Mouse (Mus musculus): ENCODE data around the gene Wdr95. TPM values are rescaled to one million over a fixed set of nuclear protein-coding genes. Genes with fewer than 3 reads are reported as not detected.

The Wdr95 gene
- polyA plus RNA-seq, 3 experiments from 2014 or later = 3.0 TPM; not detected in 2

DNA sequence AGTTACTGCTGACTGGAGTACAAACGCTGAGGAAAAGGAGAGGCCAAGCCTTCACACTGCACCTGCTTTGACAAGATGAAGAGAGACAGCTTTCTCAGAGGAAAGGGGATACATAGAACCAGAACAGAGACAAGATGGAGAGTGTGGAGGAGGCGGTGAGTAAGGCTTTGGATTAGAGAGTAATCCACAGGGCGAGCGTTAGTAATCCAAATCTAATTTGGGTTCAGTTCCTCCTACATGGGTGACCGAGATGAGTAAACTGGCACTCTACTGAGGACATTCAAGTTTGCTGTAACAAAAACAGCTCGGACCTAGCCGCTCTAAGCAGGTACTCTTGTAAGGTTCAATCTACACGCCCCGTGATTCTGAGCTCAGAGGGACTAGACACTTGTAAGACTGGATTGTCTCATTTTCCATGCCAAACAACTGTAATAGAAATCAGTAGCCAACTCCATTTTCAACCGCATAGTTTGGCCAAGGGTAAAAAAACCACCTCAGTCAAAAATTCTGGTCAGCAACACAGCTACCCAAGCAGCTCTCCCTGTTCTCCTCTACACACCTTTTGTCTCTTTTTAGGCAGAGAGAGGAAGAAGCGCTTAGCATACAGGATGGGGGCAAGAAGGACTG lies 106.0 kb downstream of the Wdr95 start:
- no peak for ATAC-seq

- ATAC-seq = no peak
Measured at GRCm38 (mm10) chr5:149635556-149635955, 107.1 kb downstream of the Wdr95 start.

- ATAC-seq = peak; percentile 88
Measured at GRCm38 (mm10) chr5:149636075-149636920, 107.8 kb downstream of the Wdr95 start, which contains the start of gene Hsph1. Gene Hsph1 (minus strand): TSS chr5:149636376.

DNA sequence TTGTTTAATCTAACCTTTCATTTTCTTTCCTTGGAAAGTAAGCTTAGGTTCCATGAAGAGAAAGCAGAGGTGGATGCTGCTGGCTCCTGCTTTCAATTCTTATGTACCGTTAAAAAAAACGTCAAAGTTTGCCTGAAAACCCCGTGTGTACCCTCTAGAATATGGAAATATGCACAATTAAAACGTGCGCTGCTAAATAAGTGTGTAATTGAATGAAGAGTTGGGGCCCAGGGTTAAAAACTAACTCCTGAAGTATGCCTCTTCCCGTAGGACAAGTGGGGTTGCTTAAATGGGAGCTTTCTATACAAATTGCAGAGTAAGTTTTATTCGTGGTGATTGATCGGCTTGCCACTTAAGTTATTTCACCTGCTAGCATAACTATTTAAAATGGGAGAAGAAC lies 108.8 kb downstream of the Wdr95 start:
- no peak for ATAC-seq

GRCm38 (mm10) chr5:149641277-149641892 lies 112.9 kb downstream of the Wdr95 start:
- ATAC-seq = no peak

GRCm38 (mm10) chr5:149642366-149642765 lies 113.9 kb downstream of the Wdr95 start:
- no peak for ATAC-seq

- ATAC-seq = no peak
Measured at GRCm38 (mm10) chr5:149642783-149643509, 114.5 kb downstream of the Wdr95 start.

GRCm38 (mm10) chr5:149647367-149648115 lies 119.1 kb downstream of the Wdr95 start:
- ATAC-seq = no peak

DNA sequence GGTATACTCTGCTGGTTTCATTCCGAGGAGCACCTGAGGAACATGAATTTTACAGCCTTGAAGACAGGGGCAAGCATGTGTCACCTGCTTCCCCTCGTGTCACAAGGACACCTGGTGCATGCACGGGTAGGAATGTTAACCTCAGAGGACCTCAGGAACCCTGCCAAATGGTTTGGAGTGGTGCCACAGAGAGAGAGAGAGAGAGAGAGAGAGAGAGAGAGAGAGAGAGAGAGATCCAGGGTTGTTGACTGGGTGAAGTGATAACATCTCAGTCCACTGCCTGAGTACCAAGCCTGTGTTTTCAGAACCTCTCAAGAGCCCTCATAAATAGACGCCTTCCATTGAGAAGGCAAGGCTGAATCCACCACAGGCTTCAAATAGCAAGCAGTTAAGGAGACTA lies 119.7 kb downstream of the Wdr95 start:
- ATAC-seq = no peak

DNA sequence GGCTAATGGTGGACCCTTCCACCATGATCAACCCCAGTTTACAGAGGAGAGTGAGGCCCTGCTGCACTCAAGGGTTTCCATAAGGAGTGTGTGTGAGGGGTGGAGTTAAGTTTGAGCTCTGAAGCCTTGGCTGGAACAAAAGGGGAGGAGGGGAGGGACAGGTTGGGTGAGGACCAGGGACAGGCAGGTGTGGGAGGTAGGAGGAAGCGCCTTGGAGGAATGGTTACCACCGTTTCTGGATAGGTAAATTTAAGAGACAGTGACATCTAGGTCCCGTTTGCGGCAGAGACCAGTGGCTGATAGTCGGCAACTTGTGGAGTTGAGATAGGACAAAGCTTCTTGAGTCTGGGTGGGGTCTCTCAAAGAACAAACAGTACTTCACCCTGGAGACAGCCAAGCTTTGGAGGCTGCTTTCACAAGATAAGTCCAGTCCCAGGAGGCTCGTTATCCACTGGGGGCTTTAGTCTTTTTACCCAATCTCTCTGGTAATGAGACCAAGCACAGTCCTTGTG lies 120.5 kb downstream of the Wdr95 start:
- ATAC-seq = no peak

DNA sequence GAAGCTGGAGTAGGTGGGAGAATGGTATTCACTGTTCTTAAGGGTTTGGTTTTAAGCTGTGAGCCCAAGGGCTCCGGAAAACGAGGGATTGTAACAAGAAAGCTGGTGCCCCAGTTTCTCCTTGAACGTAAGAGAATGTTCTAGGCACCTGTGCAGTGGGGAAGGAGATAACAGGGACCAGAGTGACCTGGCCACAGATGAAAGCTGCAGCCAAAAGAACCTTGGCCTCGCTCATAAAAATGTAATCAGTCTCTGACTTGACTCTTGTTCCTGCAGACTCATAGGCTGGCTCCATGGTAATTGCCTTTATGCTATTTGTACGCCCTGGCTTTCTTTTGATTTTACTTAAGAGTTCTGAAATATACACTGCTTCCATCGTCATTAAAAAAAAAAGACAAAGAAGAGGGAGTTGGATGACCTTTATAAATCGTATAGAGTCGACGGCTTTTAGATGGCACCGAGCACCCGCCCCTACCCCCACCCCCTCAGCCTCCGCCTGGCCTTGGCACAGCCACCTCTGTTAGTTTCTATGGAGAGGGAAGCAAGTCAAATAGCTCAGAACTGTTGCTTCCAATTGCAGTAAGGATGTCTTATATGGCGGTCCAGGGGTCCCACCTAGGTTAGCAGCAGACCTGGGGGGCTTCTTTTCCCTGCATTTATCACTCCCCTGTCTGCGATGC lies 121.2 kb downstream of the Wdr95 start:
- ATAC-seq = no peak

DNA sequence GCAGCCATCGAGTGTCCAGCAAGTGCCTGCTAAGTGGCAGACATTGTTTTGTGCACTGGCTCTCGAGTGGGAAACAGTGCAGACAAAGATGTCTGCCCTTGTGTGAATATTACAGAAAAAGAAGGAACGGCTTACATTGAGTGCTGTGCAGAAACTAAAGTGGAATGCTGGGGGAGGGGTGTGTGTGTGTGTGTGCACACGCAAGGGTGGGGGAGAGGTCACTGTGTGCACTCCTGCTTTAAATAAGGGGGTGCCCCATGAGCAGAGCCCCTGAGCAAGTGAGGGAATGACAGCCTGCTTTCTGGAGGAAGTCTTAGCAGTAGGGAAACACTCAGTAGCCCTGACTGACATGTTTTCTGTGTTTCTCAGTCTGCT lies 121.7 kb downstream of the Wdr95 start:
- ATAC-seq = no peak

- no peak for ATAC-seq
Measured at GRCm38 (mm10) chr5:149655636-149656035, 127.2 kb downstream of the Wdr95 start.

DNA sequence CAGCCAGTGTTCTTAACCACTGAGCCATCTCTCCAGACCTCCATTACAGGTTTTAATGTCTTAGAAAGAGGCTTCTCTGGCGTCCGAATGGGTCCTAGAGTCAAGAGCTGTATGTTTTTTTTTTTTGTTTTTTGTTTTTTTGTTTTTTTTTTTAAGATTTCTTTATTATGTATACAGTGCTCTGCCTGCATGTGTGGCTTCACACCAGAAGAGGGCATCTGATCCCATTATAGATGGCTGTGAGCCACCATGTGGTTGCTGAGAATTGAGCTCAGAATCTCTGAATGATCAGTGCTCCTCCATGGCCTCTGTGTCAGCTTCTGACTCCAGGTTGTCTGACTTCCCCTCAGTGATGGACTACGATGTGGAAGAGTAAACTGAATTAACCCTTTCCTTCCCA lies 129.5 kb downstream of the Wdr95 start:
- no peak for ATAC-seq

DNA sequence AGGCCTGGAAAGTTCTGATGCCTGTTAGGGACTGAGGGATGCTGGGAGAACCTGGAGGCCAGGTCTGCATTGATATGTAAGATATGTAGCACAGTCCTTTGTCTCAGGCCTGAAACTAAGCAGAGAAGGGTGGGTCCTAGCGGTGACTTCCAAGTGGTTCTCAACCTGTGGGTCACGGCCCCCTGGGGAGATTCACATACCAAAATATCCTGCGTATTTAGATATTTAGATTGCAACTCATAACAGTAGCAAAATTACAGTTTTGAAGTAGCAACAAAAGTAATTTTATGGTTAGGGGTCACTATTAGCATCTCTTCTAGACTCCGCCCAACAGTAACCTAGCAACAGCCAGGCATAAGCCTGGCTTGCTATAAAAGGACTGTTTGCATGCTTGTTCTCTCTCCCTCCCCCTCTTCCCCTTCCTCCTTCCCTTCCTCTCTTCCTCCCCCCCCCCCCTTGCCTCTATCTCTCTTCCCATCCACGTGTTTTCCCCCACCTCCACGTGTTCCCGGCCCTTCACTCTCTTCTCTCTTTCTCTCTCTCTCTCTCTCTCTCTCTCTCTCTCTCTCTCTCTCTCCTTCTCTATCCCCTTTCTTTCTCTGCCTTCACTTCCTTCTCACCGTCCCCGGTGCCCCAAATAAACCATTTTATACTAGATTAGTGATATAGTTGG lies 130.4 kb downstream of the Wdr95 start:
- no peak for ATAC-seq

GRCm38 (mm10) chr5:149659414-149659780 lies 130.9 kb downstream of the Wdr95 start:
- ATAC-seq = no peak

- no peak for ATAC-seq
Measured at GRCm38 (mm10) chr5:149661428-149661827, 132.9 kb downstream of the Wdr95 start.

Data from inflammation-experienced regulatory T-cells, adult 6 months (primary cell).